Mouse (Mus musculus) G1E (cell line): Measurements from ENCODE around the gene Rsph6a. TPM values are rescaled to one million over a fixed set of nuclear protein-coding genes. Genes with fewer than 3 reads are reported as not detected.

Experiments
- ATAC-seq: 2 replicates; pipeline ENCODE4 v1.8.0; 2016; ENCODE audit warnings: mild to moderate bottlenecking; ENCODE audit not compliant: insufficient number of reproducible peaks, poor library complexity, low FRiP score, severe bottlenecking; ENCODE audit errors: extremely low read depth
- DNase-seq: peaks from one replicate; pipeline ENCODE4 v3.0.0; 2012; ENCODE audit warnings: low spot score
- H3K27me3 ChIP-seq: 2 replicates; pipeline ENCODE4 v1.6.1; 2012; ENCODE audit warnings: mild to moderate bottlenecking, low read length, inconsistent platforms; ENCODE audit not compliant: insufficient read depth
- H3K36me3 ChIP-seq: replicated peaks from 2 replicates; pipeline ENCODE3; 2012; ENCODE audit warnings: mild to moderate bottlenecking, inconsistent platforms
- H3K4me1 ChIP-seq: 2 replicates; pipeline ENCODE4 v1.6.1; 2012; ENCODE audit warnings: low read depth, low read length, inconsistent platforms, mixed read lengths; ENCODE audit not compliant: insufficient read depth
- H3K4me3 ChIP-seq: 2 replicates; pipeline ENCODE4 v1.5.1; 2012; ENCODE audit warnings: low read depth, mild to moderate bottlenecking, inconsistent platforms, low read length, moderate library complexity, mixed read lengths
- H3K9me3 ChIP-seq: replicated peaks from 2 replicates; pipeline ENCODE4 v1.6.1; 2012; ENCODE audit warnings: inconsistent platforms
- CTCF ChIP-seq: IDR thresholded peaks from 2 replicates; pipeline ENCODE4 v1.5.1; 2012; ENCODE audit warnings: low read depth, low read length, inconsistent platforms, mixed read lengths
- GATA1 ChIP-seq: IDR thresholded peaks from 2 replicates; pipeline ENCODE4 v1.6.1; 2012; ENCODE audit warnings: borderline replicate concordance, low read length, inconsistent platforms, mixed read lengths
- GATA2 ChIP-seq: IDR thresholded peaks from 2 replicates; pipeline ENCODE4 v1.6.1; 2012; ENCODE audit warnings: low read depth, low read length, inconsistent platforms, borderline replicate concordance
- POLR2AphosphoS5 ChIP-seq: IDR thresholded peaks from 2 replicates; pipeline ENCODE4 v1.6.1; 2012; ENCODE audit warnings: low read depth, low read length, inconsistent platforms; ENCODE audit not compliant: insufficient replicate concordance
- TAL1 ChIP-seq: conservative IDR thresholded peaks from 2 replicates; pipeline ENCODE4 v1.6.1; 2012; ENCODE audit warnings: low read depth, low read length, inconsistent platforms, mixed read lengths
- polyA plus RNA-seq: library from polyadenylated mRNA; stranded (reverse); fragments of >175 nt; gene quantifications from 2 replicates; pipeline ENCODE4 v1.2.3, GENCODE M21; 2012
- total RNA-seq, 2 experiments: library from RNA; stranded (forward) in 1 of 2; stranded (reverse) in 1 of 2; fragments of 200-1000 nt in 1 of 2; fragments of >200 nt in 1 of 2; fragmentation: Nextera tagmentation in 1 of 2; gene quantifications; 2 replicates each; pipeline ENCODE4 v1.2.3; 2014 to 2017

Gene Rsph6a
- total and polyA plus RNA-seq, 3 experiments, result 0.16 to 0.33 TPM; not detected in 1

- no peak for ATAC-seq
These were observed 1.9 kb upstream of the Rsph6a start for GRCm38 (mm10) chr7:19052345-19053135.

GRCm38 (mm10) chr7:19053136-19053532, 1.4 kb upstream of the Rsph6a start:
- no peaks in the 10 kb centered on the region for H3K9me3 ChIP-seq
- no peak for TF ChIP-seq CTCF
- no peak for TF ChIP-seq GATA1
- no peak for TF ChIP-seq POLR2AphosphoS5
- no peak for TF ChIP-seq TAL1
- no peak for TF ChIP-seq GATA2
- peaks cover 100% of the 10 kb centered on the region for H3K36me3 ChIP-seq
- no peak overlapping the region for H3K4me3 ChIP-seq
- H3K27me3 ChIP-seq, result no peaks in the 10 kb centered on the region
- DNase-seq (no peak), ATAC-seq (no peak)
- H3K4me1 ChIP-seq, result no peaks in the 10 kb centered on the region

More at GRCm38 (mm10) chr7:19052345-19053135, 1.9 kb upstream of the Rsph6a start:
- Histone ChIP-seq H3K27me3 (no peaks in the 10 kb centered on the region), H3K36me3 (peaks cover 100% of the 10 kb centered on the region), H3K9me3 (no peaks in the 10 kb centered on the region), H3K4me3 (no peak overlapping the region), H3K4me1 (no peaks in the 10 kb centered on the region)
- DNase-seq, result no peak
- TF ChIP-seq GATA2, result no peak
- no peak for TF ChIP-seq CTCF
- no peak for TF ChIP-seq TAL1
- TF ChIP-seq GATA1, result no peak
- no peak for TF ChIP-seq POLR2AphosphoS5

- Histone ChIP-seq H3K27me3 (no peaks in the 10 kb centered on the region), H3K9me3 (no peaks in the 10 kb centered on the region), H3K4me1 (no peaks in the 10 kb centered on the region), H3K36me3 (peaks cover 90% of the 10 kb centered on the region), H3K4me3 (no peak overlapping the region)
- DNase-seq (no peak), ATAC-seq (no peak)
- no peak for TF ChIP-seq TAL1
- TF ChIP-seq GATA1, result no peak
- no peak for TF ChIP-seq CTCF
- TF ChIP-seq GATA2, result no peak
- no peak for TF ChIP-seq POLR2AphosphoS5
These were observed 237 bp downstream of the Rsph6a start for GRCm38 (mm10) chr7:19054777-19055076.

GRCm38 (mm10) chr7:19055108-19055507, 618 bp downstream of the Rsph6a start:
- no peaks in the 10 kb centered on the region for H3K9me3 ChIP-seq
- peaks cover 86% of the 10 kb centered on the region for H3K36me3 ChIP-seq
- ATAC-seq, result no peak
- TF ChIP-seq GATA1 (no peak), GATA2 (no peak), CTCF (no peak), POLR2AphosphoS5 (no peak), TAL1 (no peak)
- H3K4me3 ChIP-seq, result no peak overlapping the region
- no peaks in the 10 kb centered on the region for H3K27me3 ChIP-seq
- H3K4me1 ChIP-seq, result no peaks in the 10 kb centered on the region
- DNase-seq, result no peak

- H3K9me3 ChIP-seq, result no peaks in the 10 kb centered on the region
- TF ChIP-seq GATA2 (no peak), GATA1 (no peak), POLR2AphosphoS5 (no peak), CTCF (no peak), TAL1 (no peak)
- H3K4me3 ChIP-seq, result no peak overlapping the region
- ATAC-seq, result no peak
- no peak for DNase-seq
- no peaks in the 10 kb centered on the region for H3K4me1 ChIP-seq
- peaks cover 3% of the 10 kb centered on the region; the same call in 1 of the 2 replicates for H3K27me3 ChIP-seq
- peaks cover 63% of the 10 kb centered on the region for H3K36me3 ChIP-seq
These were observed 2.9 kb downstream of the Rsph6a start for GRCm38 (mm10) chr7:19057405-19057804.

- no peak for TF ChIP-seq POLR2AphosphoS5
- TF ChIP-seq GATA1, result no peak
- TF ChIP-seq GATA2, result no peak
- no peak for TF ChIP-seq TAL1
- no peak for TF ChIP-seq CTCF
- ATAC-seq, result no peak
- Histone ChIP-seq H3K4me3 (no peak overlapping the region), H3K4me1 (peaks cover 5% of the 10 kb centered on the region), H3K36me3 (no peaks in the 10 kb centered on the region), H3K9me3 (no peaks in the 10 kb centered on the region), H3K27me3 (peaks cover 32% of the 10 kb centered on the region)
- no peak for DNase-seq
These were observed 11.4 kb downstream of the Rsph6a start for GRCm38 (mm10) chr7:19065896-19066295.
